Comparison of ENCODE assay signal across 12 mouse cellular contexts in the genomic region with DNA sequence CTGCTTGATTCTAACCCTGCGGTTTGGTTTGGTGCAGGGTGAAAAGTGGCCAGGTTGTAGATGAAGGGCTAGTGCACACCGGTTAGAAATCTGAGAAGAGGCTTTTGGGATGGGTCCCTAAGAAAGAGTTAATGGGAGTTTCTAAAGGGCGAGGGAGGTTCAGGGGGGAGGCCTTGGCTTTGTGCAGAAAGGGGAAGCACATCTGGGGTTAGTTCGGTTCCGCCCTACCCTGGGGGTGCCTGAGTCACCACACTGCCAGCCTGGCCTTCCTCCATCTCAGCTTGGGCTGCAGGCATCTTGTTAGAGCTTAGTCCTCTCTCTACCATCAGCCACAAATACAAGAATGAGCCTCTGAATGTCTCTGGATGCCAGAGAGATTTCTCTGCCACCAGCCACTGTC. TPM values are rescaled to one million over a fixed set of nuclear protein-coding genes. Genes with fewer than 3 reads are reported as not detected.
A peak's percentile ranks its signal among the peaks of the same experiment; 100 is the strongest.
DNase-seq lines count a peak whose midpoint lies in the region; ATAC-seq and TF ChIP-seq lines count a peak whose summit lies in the region.
"Had no signal": no experiment of that assay in that cellular context is flagged by ENCODE, and none has a peak within 500 bp of the region (broad histone marks: within the 10 kb centered on the region; RNA-seq: fewer than 3 reads in every experiment).

No protein-coding gene starts in this region.

- H3K27ac ChIP-seq in gastrocnemius, adult 2 months, result peak overlapping the region; percentile 100
- H3K27ac ChIP-seq in lung, postnatal 0 days (ENCODE audit: low read length), result 0 out of 2 replicates have a peak overlapping the region, but pooled peaks have one; percentile 81
- H3K27ac ChIP-seq in stomach, postnatal 0 days (replicated peaks), result peak overlapping the region; percentile 89
- no peak overlapping the region for H3K27ac ChIP-seq in forebrain, embryonic 14.5 days (ENCODE audit: low read depth, low read length)
- H3K27ac ChIP-seq: kidney, postnatal 0 days had no signal

- no peak overlapping the region for H3K9ac ChIP-seq in lung, postnatal 0 days (replicated peaks; ENCODE audit: low read depth)
- 0 out of 2 replicates have a peak overlapping the region, but pooled peaks have one; percentile 18 for H3K9ac ChIP-seq in stomach, postnatal 0 days (ENCODE audit: low read length)
- no peak overlapping the region for H3K9ac ChIP-seq in forebrain, embryonic 14.5 days (ENCODE audit: low read length)

- intact Hi-C loops in gastrocnemius, adult 2 months (cut with DNase I), result no loop called here

- peak; percentile 63 for DNase-seq in gastrocnemius, adult 2 months
- DNase-seq in gastrocnemius, postnatal 10 days, result no peak
- peak; percentile 29 for DNase-seq in urinary bladder, postnatal 14 days (ENCODE audit: low spot score)
- DNase-seq in urinary bladder, postnatal 25 days (ENCODE audit: low spot score), result no peak
- DNase-seq in lung, postnatal 0 days (ENCODE audit: low spot score), result no peak
- DNase-seq in stomach, postnatal 0 days (ENCODE audit: low spot score), result no peak
- DNase-seq in forebrain, embryonic 14.5 days (ENCODE audit: low spot score), result no peak
- DNase-seq in kidney, adult 8-10 months, result no peak
- DNase-seq: cerebellum, postnatal 25 days; right cerebral cortex, adult 18-20 months had no signal

- H3K36me3 ChIP-seq in lung, postnatal 0 days (ENCODE audit: insufficient read depth, low read length), result peaks cover 4% of the 10 kb centered on the region; the same call in 1 of the 2 replicates
- H3K36me3 ChIP-seq in stomach, postnatal 0 days (ENCODE audit: control insufficient read depth, insufficient read depth, low read length), result peaks cover 24% of the 10 kb centered on the region
- H3K36me3 ChIP-seq in forebrain, embryonic 14.5 days (ENCODE audit: control insufficient read depth, insufficient read depth, low read length), result peaks cover 48% of the 10 kb centered on the region

- H3K4me3 ChIP-seq in gastrocnemius, adult 2 months, result no peak overlapping the region
- no peak overlapping the region for H3K4me3 ChIP-seq in lung, postnatal 0 days (ENCODE audit: low read depth, low read length)
- no peak overlapping the region for H3K4me3 ChIP-seq in stomach, postnatal 0 days (ENCODE audit: low read depth, low read length)
- no peak overlapping the region for H3K4me3 ChIP-seq in forebrain, embryonic 14.5 days (ENCODE audit: low read depth, low read length)

- peaks cover 36% of the 10 kb centered on the region for H3K4me1 ChIP-seq in lung, postnatal 0 days (ENCODE audit: insufficient read depth, low read depth, low read length)
- H3K4me1 ChIP-seq in stomach, postnatal 0 days (replicated peaks; ENCODE audit: control insufficient read depth, insufficient read depth), result peaks cover 5% of the 10 kb centered on the region; the same call in 1 of the 2 replicates
- H3K4me1 ChIP-seq in forebrain, embryonic 14.5 days (ENCODE audit: control insufficient read depth, insufficient read depth, low read length), result peaks cover 23% of the 10 kb centered on the region

- no peak for TF ChIP-seq CTCF in gastrocnemius, adult 2 months (IDR thresholded peaks at IDR 0.05)
- no peak for TF ChIP-seq CTCF in lung, postnatal 0 days (IDR thresholded peaks at IDR 0.05)
- no peak for TF ChIP-seq CTCF in stomach, postnatal 0 days (IDR thresholded peaks at IDR 0.05; ENCODE audit: low read depth)

- no peaks in the 10 kb centered on the region for H3K27me3 ChIP-seq in lung, postnatal 0 days (replicated peaks; ENCODE audit: insufficient read depth, low read length)
- H3K27me3 ChIP-seq in stomach, postnatal 0 days (ENCODE audit: control insufficient read depth, insufficient read depth, low read length), result no peaks in the 10 kb centered on the region
- H3K27me3 ChIP-seq in forebrain, embryonic 14.5 days (replicated peaks; ENCODE audit: control insufficient read depth, insufficient read depth, low read length), result no peaks in the 10 kb centered on the region
- H3K27me3 ChIP-seq: Patski had no signal

- no peak for TF ChIP-seq EP300 in lung, postnatal 0 days (IDR thresholded peaks at IDR 0.05)
- no peak for TF ChIP-seq EP300 in stomach, postnatal 0 days (optimal IDR thresholded peaks at IDR 0.05)

- no peaks in the 10 kb centered on the region for H3K9me3 ChIP-seq in lung, postnatal 0 days (ENCODE audit: low read length)
- no peaks in the 10 kb centered on the region for H3K9me3 ChIP-seq in stomach, postnatal 0 days (ENCODE audit: control insufficient read depth, low read length)
- H3K9me3 ChIP-seq in forebrain, embryonic 14.5 days (replicated peaks; ENCODE audit: control insufficient read depth, low read length), result no peaks in the 10 kb centered on the region

- no peak for ATAC-seq in lung, postnatal 0 days
- no peak for ATAC-seq in stomach, postnatal 0 days (ENCODE audit: low FRiP score, low TSS enrichment)
- no peak for ATAC-seq in forebrain, embryonic 14.5 days
- ATAC-seq: Patski had no signal

- H3K4me2 ChIP-seq in lung, postnatal 0 days (replicated peaks; ENCODE audit: low read depth, low read length), result no peak overlapping the region
- H3K4me2 ChIP-seq in stomach, postnatal 0 days (replicated peaks; ENCODE audit: low read depth), result no peak overlapping the region
- no peak overlapping the region for H3K4me2 ChIP-seq in forebrain, embryonic 14.5 days (ENCODE audit: low read length)

- 57% methylated on average over 5 of the region's 5 CpGs for WGBS in lung, postnatal 0 days
- WGBS in stomach, postnatal 0 days, result 40% methylated on average over 5 of the region's 5 CpGs
- WGBS in forebrain, embryonic 14.5 days, result 58% methylated on average over 5 of the region's 5 CpGs

RNA-seq across cellular contexts. Expression of a gene that starts 8.3 kb away (rescaled TPM):
- total RNA-seq in gastrocnemius, adult 2 months (2021), result 100 to 1,000 TPM; 212 to 217 TPM
- total RNA-seq in gastrocnemius, postnatal 10 days (2021), result 100 to 1,000 TPM; 235 to 267 TPM
- 151 and 163 TPM in 2 replicates for polyA plus RNA-seq in lung, postnatal 0 days (2015; fragmentation: Nextera tagmentation; extraction: Ambion mirVana)
- 86.6 and 103 TPM in 2 replicates for polyA plus RNA-seq in stomach, postnatal 0 days (2015; fragmentation: Nextera tagmentation; extraction: Ambion mirVana)
- 2.6 and 4.5 TPM in 2 replicates for polyA plus RNA-seq in forebrain, embryonic 14.5 days (2014; fragmentation: Nextera tagmentation; extraction: Ambion mirVana)

RNA-seq across cellular contexts. Expression of a gene that starts 13.9 kb away (rescaled TPM):
- 100 to 1,000 TPM; 423 to 463 TPM for total RNA-seq in gastrocnemius, adult 2 months (2021)
- total RNA-seq in gastrocnemius, postnatal 10 days (2021), result 100 to 1,000 TPM; 640 to 671 TPM
- 153 and 159 TPM in 2 replicates for polyA plus RNA-seq in lung, postnatal 0 days (2015; fragmentation: Nextera tagmentation; extraction: Ambion mirVana)
- polyA plus RNA-seq in stomach, postnatal 0 days (2015; fragmentation: Nextera tagmentation; extraction: Ambion mirVana), result 240 and 247 TPM in 2 replicates
- polyA plus RNA-seq in forebrain, embryonic 14.5 days (2014; fragmentation: Nextera tagmentation; extraction: Ambion mirVana), result 356 and 360 TPM in 2 replicates

RNA-seq across cellular contexts. Expression of a gene that starts 27.1 kb away (rescaled TPM):
- 10 to 100 TPM in 1 of 2 experiments, 1 to 10 TPM in 1; 7.9 to 10.4 TPM for total RNA-seq in gastrocnemius, adult 2 months (2021)
- total RNA-seq in gastrocnemius, postnatal 10 days (2021), result 10 to 100 TPM in 1 of 2 experiments, 1 to 10 TPM in 1; 9.1 to 11.2 TPM
- 12.8 and 13.6 TPM in 2 replicates for polyA plus RNA-seq in lung, postnatal 0 days (2015; fragmentation: Nextera tagmentation; extraction: Ambion mirVana)
- polyA plus RNA-seq in stomach, postnatal 0 days (2015; fragmentation: Nextera tagmentation; extraction: Ambion mirVana), result 14.9 and 15.8 TPM in 2 replicates
- 24.2 and 26.4 TPM in 2 replicates for polyA plus RNA-seq in forebrain, embryonic 14.5 days (2014; fragmentation: Nextera tagmentation; extraction: Ambion mirVana)

RNA-seq across cellular contexts. Expression of a gene that starts 39.1 kb away (rescaled TPM):
- 10 to 100 TPM; 23.5 to 27.2 TPM for total RNA-seq in gastrocnemius, adult 2 months (2021)
- total RNA-seq in gastrocnemius, postnatal 10 days (2021), result 10 to 100 TPM; 37.7 to 49.7 TPM
- 81.8 and 84.7 TPM in 2 replicates for polyA plus RNA-seq in lung, postnatal 0 days (2015; fragmentation: Nextera tagmentation; extraction: Ambion mirVana)
- polyA plus RNA-seq in stomach, postnatal 0 days (2015; fragmentation: Nextera tagmentation; extraction: Ambion mirVana), result 68.0 and 69.3 TPM in 2 replicates
- 57.1 and 57.4 TPM in 2 replicates for polyA plus RNA-seq in forebrain, embryonic 14.5 days (2014; fragmentation: Nextera tagmentation; extraction: Ambion mirVana)

RNA-seq across cellular contexts. Expression of a gene that starts 51.4 kb away (rescaled TPM):
- 1 to 10 TPM; 3.4 to 6.2 TPM for total RNA-seq in gastrocnemius, adult 2 months (2021)
- 10 to 100 TPM; 11.7 to 15.9 TPM for total RNA-seq in gastrocnemius, postnatal 10 days (2021)
- polyA plus RNA-seq in lung, postnatal 0 days (2015; fragmentation: Nextera tagmentation; extraction: Ambion mirVana), result 28.6 and 30.5 TPM in 2 replicates
- 24.6 and 26.6 TPM in 2 replicates for polyA plus RNA-seq in stomach, postnatal 0 days (2015; fragmentation: Nextera tagmentation; extraction: Ambion mirVana)
- 4.1 and 5.4 TPM in 2 replicates for polyA plus RNA-seq in forebrain, embryonic 14.5 days (2014; fragmentation: Nextera tagmentation; extraction: Ambion mirVana)

Comparison
In these comparisons a context has a peak if more than half of its experiments do, and no peak if none do; other contexts are left out.
1. DNase-seq: peak in gastrocnemius, adult 2 months (single experiment) and urinary bladder, postnatal 14 days (single experiment); none in gastrocnemius, postnatal 10 days (single experiment), urinary bladder, postnatal 25 days (single experiment), lung, postnatal 0 days (single experiment), stomach, postnatal 0 days (single experiment), forebrain, embryonic 14.5 days (single experiment) and kidney, adult 8-10 months (0 of 2).
2. RNA of a gene that starts 8.3 kb away (polyA plus RNA-seq): 151 to 163 TPM in lung, postnatal 0 days and 86.6 to 103 TPM in stomach, postnatal 0 days; 2.6 to 4.5 TPM in forebrain, embryonic 14.5 days; every median in the first group is over 10 times any median in the second.